Mouse (Mus musculus) splenic B cell, adult 2 months (primary cell): ENCODE data around the gene Sgf29.

ENCODE experiments used
- DNase-seq: peaks from one replicate; pipeline ENCODE4 v3.0.0-alpha.2; 2011; ENCODE audit warnings: low read depth, low spot score
- H3K27me3 ChIP-seq: 2 replicates; pipeline ENCODE4 v1.6.1; 2012; ENCODE audit warnings: mild to moderate bottlenecking, low read length, moderate library complexity, mixed read lengths; ENCODE audit not compliant: control insufficient read depth, poor library complexity, insufficient read depth, severe bottlenecking
- H3K36me3 ChIP-seq: 2 replicates; pipeline ENCODE4 v1.6.1; 2012; ENCODE audit warnings: mild to moderate bottlenecking, low read length, moderate library complexity, mixed read lengths; ENCODE audit not compliant: control insufficient read depth, poor library complexity, insufficient read depth, severe bottlenecking

Gene Sgf29

DNA sequence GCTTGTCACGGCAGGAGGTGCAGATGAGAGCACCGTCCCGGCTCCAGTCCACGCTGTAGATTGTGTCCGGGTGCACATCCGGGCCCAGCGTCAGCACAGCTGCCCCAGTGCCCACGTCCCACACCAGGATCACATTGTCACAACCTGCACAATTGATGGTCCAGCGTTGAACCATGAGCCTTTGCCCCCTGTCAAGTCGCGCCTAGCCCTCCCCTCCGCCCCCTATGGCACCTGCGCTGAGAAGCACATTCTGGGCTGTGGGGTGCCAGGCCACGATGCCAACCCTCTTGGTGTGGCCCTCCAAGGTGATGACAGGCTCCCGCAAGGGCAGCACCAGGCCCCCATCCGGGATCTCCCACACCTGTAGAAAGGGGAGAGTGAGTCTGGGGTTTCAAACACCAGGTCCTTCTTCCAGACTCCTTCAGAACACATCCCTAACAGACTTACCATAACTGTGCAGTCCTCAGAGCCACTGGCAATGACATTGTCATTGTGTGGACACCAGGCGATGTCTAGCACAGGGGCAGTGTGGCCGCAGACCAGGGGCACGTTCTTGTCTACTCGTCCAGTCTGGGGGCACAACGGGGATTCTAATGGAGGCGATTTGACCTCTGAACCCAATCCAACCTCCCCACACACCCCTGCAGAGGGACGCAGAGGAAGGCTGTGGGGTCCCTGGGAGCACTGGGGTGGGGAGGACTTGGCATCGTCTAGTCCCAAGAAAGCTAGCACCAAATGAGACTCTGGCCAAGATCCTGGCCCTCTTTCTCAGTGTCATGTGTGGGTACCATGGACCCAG lies 52.6 kb downstream of the Sgf29 start:
- H3K36me3 ChIP-seq = peaks cover 34% of the 10 kb centered on the region
- H3K27me3 ChIP-seq = no peaks in the 10 kb centered on the region
- DNase-seq = peak; percentile 25

- DNase-seq = peak; percentile 87
- H3K36me3 ChIP-seq = peaks cover 34% of the 10 kb centered on the region
- no peaks in the 10 kb centered on the region for H3K27me3 ChIP-seq
Observed at GRCm38 (mm10) chr7:126702358-126702757, 53.2 kb downstream of the Sgf29 start.

DNA sequence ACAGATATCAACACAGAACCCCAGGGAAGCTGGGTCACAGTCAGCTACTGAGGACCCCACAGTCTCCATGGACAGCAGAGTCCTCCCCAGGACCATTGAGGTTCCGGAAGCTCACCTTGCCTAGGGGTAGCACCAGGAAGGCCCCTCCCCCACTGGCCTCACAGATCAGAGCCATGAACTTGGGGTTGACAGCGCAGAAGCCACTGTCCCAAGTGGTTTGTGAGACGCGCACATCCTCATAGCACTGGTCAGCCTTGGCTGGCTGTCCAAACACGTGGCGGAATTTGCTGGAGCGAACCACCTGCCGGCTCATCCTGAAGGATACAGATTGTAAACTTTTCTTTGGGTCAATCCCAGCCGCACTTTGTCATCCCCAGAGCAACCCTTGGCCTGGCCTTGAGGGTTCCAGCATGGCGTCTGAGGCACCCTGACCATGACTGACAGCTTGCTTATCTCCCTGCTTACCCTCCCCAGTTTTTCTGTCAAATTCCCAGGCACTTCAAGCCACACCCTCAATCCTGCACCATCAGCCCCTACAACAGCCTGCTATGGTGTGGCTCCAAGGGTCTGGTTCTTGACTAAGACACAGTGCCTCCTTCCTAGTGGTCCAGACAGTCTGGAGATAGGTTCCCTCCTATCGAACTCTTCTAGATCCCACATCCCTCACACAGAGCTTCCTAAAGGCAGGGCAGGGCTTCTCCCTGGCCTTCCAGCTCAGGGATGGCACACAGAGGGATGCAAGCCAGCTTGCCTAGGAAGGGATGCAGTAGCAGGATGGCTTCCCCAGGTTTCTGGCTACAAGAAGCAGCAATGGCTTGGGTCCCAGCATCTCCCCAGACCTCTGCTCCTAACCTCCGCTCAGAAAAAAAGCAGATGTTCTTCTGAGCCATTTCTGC lies 54.0 kb downstream of the Sgf29 start:
- no peaks in the 10 kb centered on the region for H3K27me3 ChIP-seq
- DNase-seq = peak; percentile 58
- H3K36me3 ChIP-seq = peaks cover 32% of the 10 kb centered on the region

DNA sequence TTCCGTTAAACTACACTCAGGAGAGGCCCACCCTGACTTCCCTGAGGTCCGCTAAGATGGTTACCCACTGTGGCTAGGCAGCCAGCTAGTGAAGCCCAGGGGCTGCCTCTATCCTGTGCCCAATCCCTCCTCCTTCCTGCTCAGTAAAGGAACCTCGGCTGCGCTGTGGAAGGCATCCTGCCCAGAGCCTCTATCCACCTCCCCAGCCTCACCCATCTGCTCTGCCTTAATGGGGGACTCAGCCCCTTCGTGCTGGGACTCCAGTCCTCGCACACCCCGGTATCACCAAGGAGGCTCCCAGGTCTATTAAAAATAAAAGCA lies 54.6 kb downstream of the Sgf29 start:
- DNase-seq = no peak
- Histone ChIP-seq H3K36me3 (peaks cover 31% of the 10 kb centered on the region), H3K27me3 (no peaks in the 10 kb centered on the region)

GRCm38 (mm10) chr7:126704121-126704980 lies 55.2 kb downstream of the Sgf29 start:
- Histone ChIP-seq H3K27me3 (no peaks in the 10 kb centered on the region), H3K36me3 (peaks cover 28% of the 10 kb centered on the region)
- peak; percentile 90 for DNase-seq

GRCm38 (mm10) chr7:126707442-126708174 lies 58.5 kb downstream of the Sgf29 start, which contains the start of gene Coro1a:
Gene Coro1a (minus strand): TSS chr7:126707787.
- H3K27me3 ChIP-seq = no peaks in the 10 kb centered on the region
- H3K36me3 ChIP-seq = no peaks in the 10 kb centered on the region
- peak; percentile 83 for DNase-seq

DNA sequence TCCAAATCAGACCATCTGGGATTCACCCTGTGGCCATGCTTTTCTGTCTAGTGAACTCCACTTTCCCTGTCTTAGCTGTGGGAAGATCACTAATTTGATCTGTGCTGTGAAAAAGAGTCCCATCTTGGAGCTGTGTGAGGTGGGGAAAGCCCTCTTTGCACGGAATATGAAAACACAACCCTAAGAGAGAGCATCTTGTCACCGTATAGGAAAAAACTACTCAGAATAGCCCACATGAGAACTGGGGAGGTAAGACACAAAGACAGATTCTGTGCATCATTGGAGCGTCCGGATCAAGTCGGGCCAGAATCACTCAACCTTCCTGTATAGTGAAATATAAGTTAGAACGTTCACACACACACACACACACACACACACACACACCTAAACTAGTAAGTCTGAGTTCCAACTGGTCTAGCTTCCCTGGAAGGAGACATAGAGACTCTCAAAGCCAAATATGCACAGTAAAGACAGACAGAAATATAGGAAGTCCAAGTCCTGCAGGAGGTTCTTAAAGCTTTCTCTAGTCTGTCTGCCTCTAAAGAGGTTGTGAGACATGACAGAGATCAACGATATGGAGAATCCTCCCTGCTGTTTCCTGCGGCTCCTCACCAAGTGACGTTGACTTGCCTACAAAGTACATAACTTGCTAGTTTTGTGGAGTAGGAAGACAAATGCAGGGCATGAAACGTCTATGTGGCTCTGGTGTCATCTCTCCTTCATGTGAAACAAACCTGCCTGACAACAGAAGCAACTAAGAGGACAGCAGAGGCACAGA lies 59.3 kb downstream of the Sgf29 start:
- H3K36me3 ChIP-seq = no peaks in the 10 kb centered on the region
- H3K27me3 ChIP-seq = no peaks in the 10 kb centered on the region
- no peak for DNase-seq

- no peak for DNase-seq
- H3K36me3 ChIP-seq = no peaks in the 10 kb centered on the region
Observed at GRCm38 (mm10) chr7:126710266-126710665, 61.2 kb downstream of the Sgf29 start.

DNA sequence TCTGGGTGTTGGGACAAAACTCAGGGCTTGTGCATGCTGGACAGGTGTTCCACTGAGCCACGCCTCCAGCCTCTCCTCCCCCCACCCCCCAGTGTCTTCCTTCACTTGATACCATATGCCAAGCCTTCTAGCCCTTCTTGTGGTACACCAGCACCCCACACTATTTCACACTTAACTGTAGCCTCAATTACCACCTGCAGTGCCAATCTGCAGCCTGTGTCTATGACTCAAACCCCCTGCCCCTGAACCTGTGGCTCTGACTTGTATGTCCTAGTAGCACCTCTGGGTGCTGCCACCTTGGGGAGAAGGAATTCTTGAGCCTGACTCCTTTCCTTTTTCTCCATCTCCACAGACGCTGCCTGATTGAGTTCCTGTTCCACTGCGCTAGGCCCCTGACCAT lies 62.8 kb downstream of the Sgf29 start:
- Histone ChIP-seq H3K36me3 (no peaks in the 10 kb centered on the region), H3K27me3 (no peaks in the 10 kb centered on the region)
- DNase-seq = no peak

More at GRCm38 (mm10) chr7:126710266-126710665, 61.2 kb downstream of the Sgf29 start:
- H3K27me3 ChIP-seq = no peaks in the 10 kb centered on the region

DNA sequence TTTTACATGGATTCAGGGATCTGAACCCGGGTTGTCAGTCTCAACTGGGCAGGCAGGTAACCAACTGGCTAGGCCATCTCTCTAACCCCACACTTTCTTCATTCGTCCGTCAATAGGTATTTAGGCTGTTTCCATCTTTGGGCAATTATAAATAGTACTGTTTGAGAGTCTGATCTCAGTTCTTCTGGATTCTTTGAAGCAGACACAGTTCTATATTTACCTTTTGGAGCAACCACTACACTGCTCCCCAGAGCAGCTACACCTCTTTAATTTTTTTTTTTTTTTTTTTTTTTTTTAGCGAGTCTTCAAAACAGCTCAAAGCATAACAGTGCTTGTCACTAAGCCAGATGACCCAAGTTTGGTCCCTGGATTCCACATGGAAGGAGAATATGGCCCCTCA lies 66.6 kb downstream of the Sgf29 start:
- no peaks in the 10 kb centered on the region for H3K36me3 ChIP-seq
- DNase-seq = no peak
- H3K27me3 ChIP-seq = no peaks in the 10 kb centered on the region

DNA sequence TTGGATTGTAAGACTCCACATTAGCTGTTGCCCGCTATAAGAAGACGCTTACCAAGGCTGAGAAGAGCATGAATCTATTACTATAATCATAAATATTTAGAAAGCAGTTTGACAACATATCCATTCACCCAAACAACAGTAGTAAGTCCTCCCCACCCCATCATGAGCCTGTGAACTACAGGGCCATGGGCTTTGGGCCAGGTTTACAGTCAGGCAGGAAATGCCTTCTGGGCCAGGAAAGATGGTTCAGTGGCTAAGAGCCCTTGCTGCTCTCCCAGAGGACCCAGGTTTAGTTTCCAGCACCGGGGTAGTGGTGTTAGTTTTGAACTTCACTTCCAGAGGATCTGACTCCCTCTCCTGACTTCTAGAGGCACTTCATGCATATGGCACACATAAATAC lies 68.5 kb downstream of the Sgf29 start:
- H3K27me3 ChIP-seq = no peaks in the 10 kb centered on the region
- H3K36me3 ChIP-seq = no peaks in the 10 kb centered on the region
- DNase-seq = no peak

DNA sequence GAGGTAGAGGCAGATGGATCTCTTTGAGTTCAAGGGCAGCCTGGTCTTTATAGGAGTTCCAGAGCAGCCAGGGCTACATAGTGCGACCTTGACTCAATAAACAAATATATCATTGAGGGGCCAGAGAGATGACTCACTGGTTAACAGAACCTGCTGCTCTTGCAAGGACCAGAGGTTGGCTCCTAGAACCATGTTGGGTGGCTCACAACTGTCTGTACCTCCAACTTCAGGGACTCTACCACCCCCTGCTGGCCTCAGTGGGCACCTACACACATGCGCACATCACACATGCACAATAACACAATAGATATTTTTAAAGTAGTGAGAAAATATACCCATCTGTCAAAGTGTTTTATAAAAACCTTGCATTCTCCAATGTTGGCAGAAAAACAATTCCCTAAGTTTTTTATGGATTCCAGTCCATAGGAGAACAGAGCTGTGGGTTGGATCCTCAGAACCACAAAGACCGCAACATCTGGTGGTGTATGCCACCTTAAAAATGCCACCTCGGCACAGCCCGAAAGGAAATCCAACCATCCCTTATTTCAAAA lies 69.8 kb downstream of the Sgf29 start:
- no peaks in the 10 kb centered on the region for H3K36me3 ChIP-seq
- no peaks in the 10 kb centered on the region for H3K27me3 ChIP-seq
- DNase-seq = peak; percentile 57

DNA sequence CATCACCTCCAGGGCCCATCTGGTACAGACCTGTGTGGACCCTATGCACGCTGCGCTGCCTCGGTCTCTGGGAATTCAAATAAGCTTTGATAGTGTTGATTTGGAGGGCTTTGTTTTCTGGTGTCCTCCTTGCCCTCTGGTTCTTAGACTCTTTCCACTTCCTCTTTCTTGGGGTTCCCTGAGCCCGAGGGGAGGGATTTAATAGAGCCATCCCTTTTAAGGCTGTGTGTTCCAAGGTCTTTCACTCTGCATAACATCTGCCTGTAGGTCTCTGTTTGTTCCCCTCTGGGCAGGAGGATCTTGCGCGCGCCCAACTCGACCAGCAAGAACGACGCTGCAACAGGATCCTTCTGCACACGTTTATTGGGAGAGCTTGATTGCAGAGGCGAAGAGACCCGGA lies 72.5 kb downstream of the Sgf29 start:
- H3K36me3 ChIP-seq = no peaks in the 10 kb centered on the region
- peak; percentile 34 for DNase-seq
- no peaks in the 10 kb centered on the region for H3K27me3 ChIP-seq
